In genomic region chr7:29172390-29173016, GRCm38 (mm10) we compare ENCODE assay signal across 11 mouse cellular contexts. TPM values are rescaled to one million over a fixed set of nuclear protein-coding genes. Genes with fewer than 3 reads are reported as not detected.
DNase-seq lines count a peak whose midpoint lies in the region; ATAC-seq and TF ChIP-seq lines count a peak whose summit lies in the region.
"Had no signal": no experiment of that assay in that cellular context is flagged by ENCODE, and none has a peak within 500 bp of the region (broad histone marks: within the 10 kb centered on the region; RNA-seq: fewer than 3 reads in every experiment).

No protein-coding gene starts in this region.

- H3K27me3 ChIP-seq in hindbrain, embryonic 11.5 days (ENCODE audit: control insufficient read depth, insufficient read depth, low read length): peaks cover 33% of the 10 kb centered on the region
- H3K27me3 ChIP-seq in hindbrain, embryonic 16.5 days (replicated peaks; ENCODE audit: control insufficient read depth, insufficient read depth, low read length): peaks cover 30% of the 10 kb centered on the region
- H3K27me3 ChIP-seq in testis, adult 2 months (ENCODE audit: control insufficient read depth, insufficient read depth, low read length): no peaks in the 10 kb centered on the region
- H3K27me3 ChIP-seq in hindbrain, embryonic 14.5 days (ENCODE audit: control insufficient read depth, insufficient read depth, low read length): peaks cover 50% of the 10 kb centered on the region

- no peak overlapping the region for H3K4me2 ChIP-seq in hindbrain, embryonic 11.5 days (replicated peaks; ENCODE audit: low read depth, low read length)
- H3K4me2 ChIP-seq in hindbrain, embryonic 16.5 days (ENCODE audit: low read length): no peak overlapping the region
- H3K4me2 ChIP-seq in hindbrain, embryonic 14.5 days (replicated peaks): no peak overlapping the region

- H3K9ac ChIP-seq in hindbrain, embryonic 11.5 days (ENCODE audit: low read depth, low read length): 0 out of 2 replicates have a peak overlapping the region, but pooled peaks have one; percentile 19
- no peak overlapping the region for H3K9ac ChIP-seq in hindbrain, embryonic 16.5 days (ENCODE audit: low read depth, low read length)
- 0 out of 2 replicates have a peak overlapping the region, but pooled peaks have one; percentile 31 for H3K9ac ChIP-seq in hindbrain, embryonic 14.5 days

- TF ChIP-seq CTCF in testis, adult 2 months (IDR thresholded peaks at IDR 0.05; ENCODE audit: control insufficient read depth, insufficient read depth, insufficient replicate concordance, low read depth, low read length): no peak

- ATAC-seq in hindbrain, embryonic 11.5 days (ENCODE audit: low FRiP score): no peak
- ATAC-seq in hindbrain, embryonic 16.5 days: no peak
- ATAC-seq in hindbrain, embryonic 14.5 days (ENCODE audit: low FRiP score): no peak

- intact Hi-C loops in left cerebral cortex, postnatal 14 days (cut with DNase I): loop anchor here (5.0 to 10.0 kb wide), 2 partner anchors 130 to 192 kb away; partner anchors contain the start of gene Dpf1

- no peak overlapping the region for H3K4me3 ChIP-seq in hindbrain, embryonic 11.5 days (ENCODE audit: low read depth, low read length)
- no peak overlapping the region for H3K4me3 ChIP-seq in hindbrain, embryonic 16.5 days (ENCODE audit: low read length)
- peak overlapping the region; percentile 96 for H3K4me3 ChIP-seq in testis, adult 2 months (ENCODE audit: control insufficient read depth, low read depth, low read length)
- 0 out of 2 replicates have a peak overlapping the region, but pooled peaks have one; percentile 47 for H3K4me3 ChIP-seq in hindbrain, embryonic 14.5 days (replicated peaks; ENCODE audit: low read length)

- H3K4me1 ChIP-seq in hindbrain, embryonic 11.5 days (replicated peaks; ENCODE audit: control insufficient read depth, insufficient read depth, low read length): peaks cover 12% of the 10 kb centered on the region
- peaks cover 27% of the 10 kb centered on the region for H3K4me1 ChIP-seq in hindbrain, embryonic 16.5 days (ENCODE audit: control insufficient read depth, insufficient read depth, low read depth, low read length)
- peaks cover 43% of the 10 kb centered on the region for H3K4me1 ChIP-seq in testis, adult 2 months (ENCODE audit: control insufficient read depth, insufficient read depth, low read length)
- H3K4me1 ChIP-seq in hindbrain, embryonic 14.5 days (replicated peaks; ENCODE audit: control insufficient read depth, insufficient read depth, low read length): peaks cover 22% of the 10 kb centered on the region

- peaks cover 8% of the 10 kb centered on the region; the same call in 1 of the 2 replicates for H3K36me3 ChIP-seq in hindbrain, embryonic 11.5 days (ENCODE audit: control insufficient read depth, insufficient read depth, low read length)
- peaks cover 28% of the 10 kb centered on the region for H3K36me3 ChIP-seq in hindbrain, embryonic 16.5 days (ENCODE audit: control insufficient read depth, insufficient read depth, low read length)
- no peaks in the 10 kb centered on the region; the same call in 1 of the 2 replicates for H3K36me3 ChIP-seq in testis, adult 2 months (ENCODE audit: control insufficient read depth, insufficient read depth, low read length)
- H3K36me3 ChIP-seq in hindbrain, embryonic 14.5 days (replicated peaks; ENCODE audit: control insufficient read depth, insufficient read depth): peaks cover 46% of the 10 kb centered on the region

- no peak for TF ChIP-seq POLR2A in testis, adult 2 months (IDR thresholded peaks at IDR 0.05; ENCODE audit: control insufficient read depth, low read depth, low read length)

- WGBS in hindbrain, embryonic 11.5 days: 22% methylated on average over 27 of the region's 32 CpGs
- 27% methylated on average over 31 of the region's 32 CpGs for WGBS in hindbrain, embryonic 16.5 days
- WGBS in hindbrain, embryonic 14.5 days: 27% methylated on average over 32 of the region's 32 CpGs

- H3K27ac ChIP-seq in hindbrain, embryonic 11.5 days (ENCODE audit: low read depth, low read length): no peak overlapping the region
- no peak overlapping the region for H3K27ac ChIP-seq in hindbrain, embryonic 16.5 days (ENCODE audit: low read depth, low read length)
- H3K27ac ChIP-seq in testis, adult 2 months (ENCODE audit: control insufficient read depth, insufficient read depth, low read depth, low read length): peak overlapping the region; percentile 47
- H3K27ac ChIP-seq in hindbrain, embryonic 14.5 days: no peak overlapping the region

- H3K9me3 ChIP-seq in hindbrain, embryonic 11.5 days (ENCODE audit: control insufficient read depth, low read length): no peaks in the 10 kb centered on the region
- no peaks in the 10 kb centered on the region for H3K9me3 ChIP-seq in hindbrain, embryonic 16.5 days (ENCODE audit: control insufficient read depth, low read length)
- no peaks in the 10 kb centered on the region for H3K9me3 ChIP-seq in hindbrain, embryonic 14.5 days (ENCODE audit: control insufficient read depth, low read length)

- DNase-seq in hindbrain, embryonic 11.5 days (ENCODE audit: low spot score): peak; percentile 32
- DNase-seq in testis, postnatal 14 days (ENCODE audit: low spot score): no peak
- DNase-seq in hindbrain, embryonic 14.5 days (ENCODE audit: low spot score): no peak
- DNase-seq in left cerebral cortex, postnatal 14 days (ENCODE audit: low spot score in 2 of 2): no peak
- DNase-seq in kidney, postnatal 25 days: no peak
- DNase-seq: gastrocnemius, postnatal 14 days; heart, postnatal 36 days; lung, postnatal 4 days; thymus, adult 18-20 months had no signal

RNA-seq across cellular contexts. Expression of gene Spred3, which starts 2.3 kb away (rescaled TPM):
- 4.6 and 6.5 TPM in 2 replicates for polyA plus RNA-seq in hindbrain, embryonic 11.5 days (2014; fragmentation: Nextera tagmentation; extraction: Ambion mirVana)
- polyA plus RNA-seq in hindbrain, embryonic 16.5 days (2015; fragmentation: Nextera tagmentation; extraction: Ambion mirVana): 8.4 and 10.4 TPM in 2 replicates
- polyA plus RNA-seq in testis, adult 2 months (2012; rRNA removed): 40.9 and 41.8 TPM in 2 replicates
- polyA plus RNA-seq in hindbrain, embryonic 14.5 days (2014; fragmentation: Nextera tagmentation; extraction: Ambion mirVana): 10.3 and 10.5 TPM in 2 replicates
- total RNA-seq in left cerebral cortex, postnatal 14 days (2021): 10 to 100 TPM; 45.7 to 48.0 TPM

RNA-seq across cellular contexts. Expression of gene Ggn, which starts 2.5 kb away (rescaled TPM):
- 0.45 and 0.69 TPM in 2 replicates for polyA plus RNA-seq in hindbrain, embryonic 11.5 days (2014; fragmentation: Nextera tagmentation; extraction: Ambion mirVana)
- 0.36 and 0.81 TPM in 2 replicates for polyA plus RNA-seq in hindbrain, embryonic 16.5 days (2015; fragmentation: Nextera tagmentation; extraction: Ambion mirVana)
- 506 and 536 TPM in 2 replicates for polyA plus RNA-seq in testis, adult 2 months (2012; rRNA removed)
- 0.36 and 1.0 TPM in 2 replicates for polyA plus RNA-seq in hindbrain, embryonic 14.5 days (2014; fragmentation: Nextera tagmentation; extraction: Ambion mirVana)
- 1 to 10 TPM in 1 of 2 experiments, under 1 TPM in 1; 0.92 to 1.2 TPM for total RNA-seq in left cerebral cortex, postnatal 14 days (2021)

RNA-seq across cellular contexts. Expression of gene Psmd8, which starts 8.0 kb away (rescaled TPM):
- polyA plus RNA-seq in hindbrain, embryonic 11.5 days (2014; fragmentation: Nextera tagmentation; extraction: Ambion mirVana): 338 and 343 TPM in 2 replicates
- 278 and 284 TPM in 2 replicates for polyA plus RNA-seq in hindbrain, embryonic 16.5 days (2015; fragmentation: Nextera tagmentation; extraction: Ambion mirVana)
- 362 and 383 TPM in 2 replicates for polyA plus RNA-seq in testis, adult 2 months (2012; rRNA removed)
- 295 and 302 TPM in 2 replicates for polyA plus RNA-seq in hindbrain, embryonic 14.5 days (2014; fragmentation: Nextera tagmentation; extraction: Ambion mirVana)
- total RNA-seq in left cerebral cortex, postnatal 14 days (2021): 100 to 1,000 TPM; 161 to 165 TPM

RNA-seq across cellular contexts. Expression of gene Fam98c, which starts 16.5 kb away (rescaled TPM):
- polyA plus RNA-seq in hindbrain, embryonic 11.5 days (2014; fragmentation: Nextera tagmentation; extraction: Ambion mirVana): 14.8 and 16.5 TPM in 2 replicates
- 34.6 and 44.1 TPM in 2 replicates for polyA plus RNA-seq in hindbrain, embryonic 16.5 days (2015; fragmentation: Nextera tagmentation; extraction: Ambion mirVana)
- 194 and 338 TPM in 2 replicates for polyA plus RNA-seq in testis, adult 2 months (2012; rRNA removed)
- polyA plus RNA-seq in hindbrain, embryonic 14.5 days (2014; fragmentation: Nextera tagmentation; extraction: Ambion mirVana): 25.8 and 32.8 TPM in 2 replicates
- 10 to 100 TPM; 32.7 to 37.5 TPM for total RNA-seq in left cerebral cortex, postnatal 14 days (2021)

RNA-seq across cellular contexts. Expression of gene Rasgrp4, which starts 37.9 kb away (rescaled TPM):
- polyA plus RNA-seq in hindbrain, embryonic 11.5 days (2014; fragmentation: Nextera tagmentation; extraction: Ambion mirVana): 0.28 and 0.52 TPM in 2 replicates
- polyA plus RNA-seq in hindbrain, embryonic 16.5 days (2015; fragmentation: Nextera tagmentation; extraction: Ambion mirVana): 0.82 and 1.2 TPM in 2 replicates
- polyA plus RNA-seq in testis, adult 2 months (2012; rRNA removed): 0.31 and 1.1 TPM in 2 replicates
- 0.91 and 1.1 TPM in 2 replicates for polyA plus RNA-seq in hindbrain, embryonic 14.5 days (2014; fragmentation: Nextera tagmentation; extraction: Ambion mirVana)
- total RNA-seq in left cerebral cortex, postnatal 14 days (2021): 1 to 10 TPM; 1.8 to 2.2 TPM

Comparison
In these comparisons a context has a peak if more than half of its experiments do, and no peak if none do; other contexts are left out.
1. H3K4me3 ChIP-seq: peak in testis, adult 2 months (single experiment) and hindbrain, embryonic 14.5 days (single experiment); none in hindbrain, embryonic 11.5 days (single experiment) and hindbrain, embryonic 16.5 days (single experiment).
2. RNA of gene Ggn, which starts 2.5 kb away (polyA plus RNA-seq): 506 to 536 TPM in testis, adult 2 months; 0.45 to 0.69 TPM in hindbrain, embryonic 11.5 days, 0.36 to 0.81 TPM in hindbrain, embryonic 16.5 days and 0.36 to 1.0 TPM in hindbrain, embryonic 14.5 days; every median in the first group is over 100 times any median in the second.